Mouse (Mus musculus) central nervous system, embryonic 11.5 days (tissue): Measurements from ENCODE around the gene Kank4. TPM values are rescaled to one million over a fixed set of nuclear protein-coding genes. Genes with fewer than 3 reads are reported as not detected.

ENCODE experiments used
- polyA plus RNA-seq: library from polyadenylated mRNA; depleted of rRNA; stranded (reverse); fragments of >200 nt; gene quantifications from 2 replicates; pipeline ENCODE4 v1.2.3, GENCODE M21; 2012; rRNA removed

The Kank4 gene
- 3.0 and 5.9 TPM in 2 replicates for polyA plus RNA-seq

GRCm38 (mm10) chr4:98817184-98817911 is at the start of gene Kank4:
TSS of gene Kank4 (minus strand) at chr4:98817537.

GRCm38 (mm10) chr4:98823740-98824139 is 6.4 kb upstream of the Kank4 start, which contains the start of gene I0C0044D17Rik:
TSS of gene I0C0044D17Rik (minus strand) at chr4:98823840.

GRCm38 (mm10) chr4:98726590-98727237 is 90.6 kb downstream of the Kank4 start, which contains the start of gene L1td1:
TSS of gene L1td1 (plus strand) at chr4:98726734.

Other genes with a start within 250 kb of the Kank4 start
- 0.36 and 0.52 TPM in 2 replicates for gene L1td1, start 90.8 kb downstream of the Kank4 start, polyA plus RNA-seq
- gene I0C0044D17Rik, start 6.3 kb upstream of the Kank4 start, polyA plus RNA-seq: not detected in 2 replicates
- 81.2 and 134 TPM in 2 replicates for gene Usp1, start 106.3 kb upstream of the Kank4 start, polyA plus RNA-seq
- gene Angptl3, start 213.4 kb upstream of the Kank4 start, polyA plus RNA-seq: 0.27 and 0.62 TPM in 2 replicates